Mouse (Mus musculus) lung, postnatal 0 days (tissue): ENCODE data around the gene Myo16.

Experiments used
- CTCF ChIP-seq: IDR thresholded peaks from 2 replicates; pipeline ENCODE4 v1.5.1; 2016; ENCODE audit warnings: antibody characterized with exemption, mild to moderate bottlenecking
- EP300 ChIP-seq: IDR thresholded peaks from 2 replicates; pipeline ENCODE4 v1.6.1; 2016; ENCODE audit warnings: antibody characterized with exemption, mild to moderate bottlenecking, control low read depth

- TF ChIP-seq CTCF (no peak), EP300 (no peak)
Measured at GRCm38 (mm10) chr8:10479059-10479458, 325.3 kb downstream of the Myo16 start.
